Mouse (Mus musculus) heart, embryonic 14.5 days (tissue): ENCODE results near the gene Mpo. TPM values are rescaled to one million over a fixed set of nuclear protein-coding genes. Genes with fewer than 3 reads are reported as not detected.

Experiments used
- ATAC-seq: fragments of 200-750 bp; cut with Nextera tagmentation; 2 replicates; pipeline ENCODE4 v1.8.0; 2017; ENCODE audit warnings: low read depth, moderate TSS enrichment; ENCODE audit not compliant: insufficient number of reproducible peaks, insufficient read depth, low FRiP score
- H3K27ac ChIP-seq, 2 experiments: fragments of 200-500 bp in 1 of 2; fragments of 300-500 bp in 1 of 2; sonication (generic) in 1 of 2; replicated peaks in 1 of 2; 2 replicates each; pipeline ENCODE4 v1.5.1; 2012 to 2014; ENCODE audit warnings: low read depth in 2 of 2, low read length in 2 of 2, control low read depth in 1 of 2, mild to moderate bottlenecking in 1 of 2, mixed read lengths in 1 of 2; ENCODE audit not compliant: control insufficient read depth in 1 of 2, insufficient read depth in 1 of 2
- H3K27me3 ChIP-seq: fragments of 300-500 bp; sonication (generic); 2 replicates; pipeline ENCODE4 v1.6.1; 2014; ENCODE audit warnings: mild to moderate bottlenecking, low read length, control low read depth; ENCODE audit not compliant: control insufficient read depth, insufficient read depth
- H3K36me3 ChIP-seq: fragments of 300-500 bp; sonication (generic); 2 replicates; pipeline ENCODE4 v1.6.1; 2014; ENCODE audit warnings: mild to moderate bottlenecking, control low read depth, low read length, mixed read lengths; ENCODE audit not compliant: control insufficient read depth, insufficient read depth
- H3K4me1 ChIP-seq, 2 experiments: fragments of 200-500 bp in 1 of 2; fragments of 300-500 bp in 1 of 2; sonication (generic) in 1 of 2; 2 replicates each; pipeline ENCODE4 v1.6.1; 2012 to 2014; ENCODE audit warnings: low read length in 2 of 2, control low read depth in 1 of 2, mixed read lengths in 1 of 2; ENCODE audit not compliant: control insufficient read depth in 2 of 2, insufficient read depth in 2 of 2
- H3K4me2 ChIP-seq: fragments of 300-500 bp; sonication (generic); 2 replicates; pipeline ENCODE4 v1.6.1; 2014; ENCODE audit warnings: mild to moderate bottlenecking, low read length
- H3K4me3 ChIP-seq, 2 experiments: fragments of 200-500 bp in 1 of 2; fragments of 300-500 bp in 1 of 2; sonication (generic) in 1 of 2; 2 replicates each; pipeline ENCODE4 v1.5.1; 2012 to 2014; ENCODE audit warnings: low read length in 2 of 2, mild to moderate bottlenecking in 2 of 2, control low read depth in 1 of 2, low read depth in 1 of 2, moderate library complexity in 1 of 2; ENCODE audit not compliant: control insufficient read depth in 1 of 2, insufficient read depth in 1 of 2
- H3K9ac ChIP-seq: fragments of 300-500 bp; sonication (generic); 2 replicates; pipeline ENCODE4 v1.6.1; 2014; ENCODE audit warnings: mild to moderate bottlenecking, low read length
- H3K9me3 ChIP-seq: fragments of 300-500 bp; sonication (generic); 2 replicates; pipeline ENCODE4 v1.6.1; 2016; ENCODE audit warnings: low read length, control low read depth; ENCODE audit not compliant: control insufficient read depth
- WGBS: fragments of 180-500 bp; shearing (Covaris S2); extraction: QIAGEN DNeasy Blood & Tissue Kit; methylation state at CpG from one replicate; pipeline ENCODE4 v1.1.7; 2014; 5-methylcytosine and 5-hydroxymethylcytosine counted together
- polyA plus RNA-seq: library from polyadenylated mRNA; unstranded; fragments of >200 nt; fragmentation: Nextera tagmentation; extraction: Ambion mirVana; gene quantifications from 2 replicates; pipeline ENCODE4 v1.2.1, GENCODE M21; 2014

The Mpo gene
- polyA plus RNA-seq, 1 experiment from 2014 or later: 1.00 TPM

- no peak overlapping the region for H3K27ac ChIP-seq
- no peak for ATAC-seq
- no peak overlapping the region for H3K4me2 ChIP-seq
- no peak overlapping the region for H3K4me3 ChIP-seq
- H3K9ac ChIP-seq: no peak overlapping the region
- H3K36me3 ChIP-seq: peaks cover 9% of the 10 kb centered on the region
- H3K9me3 ChIP-seq: no peaks in the 10 kb centered on the region
- 39% methylated on average over 18 of the region's 18 CpGs for WGBS
- H3K4me1 ChIP-seq: peaks cover 0 to under 1% of the 10 kb centered on the region in 2 experiments; a peak in 1 of 4 replicates
- no peaks in the 10 kb centered on the region for H3K27me3 ChIP-seq
Observed at GRCm38 (mm10) chr11:87749192-87750042, 44.0 kb upstream of the Mpo start.

DNA sequence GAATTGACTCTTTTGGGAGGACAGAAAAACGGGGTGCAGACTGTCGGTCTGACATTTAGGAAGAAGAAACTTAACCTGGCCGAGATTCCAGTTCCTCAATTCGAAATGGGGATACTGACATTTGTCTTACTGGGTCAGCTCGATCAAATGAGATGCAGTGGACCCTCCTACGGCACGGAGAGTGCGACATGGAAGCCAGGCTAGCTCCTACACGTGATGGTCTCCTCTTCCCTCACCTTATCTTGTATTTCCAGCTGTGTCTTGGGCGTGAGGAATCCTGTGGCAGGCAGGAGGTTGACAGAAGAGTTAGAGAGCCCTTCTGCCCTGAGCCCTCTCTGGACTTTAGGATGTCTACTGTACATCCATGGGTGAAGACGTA, 43.3 kb upstream of the Mpo start:
- Histone ChIP-seq H3K9me3 (no peaks in the 10 kb centered on the region), H3K4me2 (no peak overlapping the region), H3K4me3 (no peak overlapping the region), H3K36me3 (peaks cover 3% of the 10 kb centered on the region; the same call in 1 of the 2 replicates), H3K9ac (no peak overlapping the region), H3K27ac (no peak overlapping the region), H3K4me1 (peaks cover 0 to 2% of the 10 kb centered on the region in 2 experiments; a peak in 1 of 4 replicates), H3K27me3 (no peaks in the 10 kb centered on the region)
- no peak for ATAC-seq
- WGBS: 59% methylated on average over 11 of the region's 11 CpGs

GRCm38 (mm10) chr11:87750521-87750920, 42.9 kb upstream of the Mpo start:
- peaks cover 0 to 2% of the 10 kb centered on the region in 2 experiments; a peak in 1 of 4 replicates for H3K4me1 ChIP-seq
- H3K27ac ChIP-seq: no peak overlapping the region
- H3K9ac ChIP-seq: no peak overlapping the region
- H3K36me3 ChIP-seq: no peaks in the 10 kb centered on the region
- H3K4me2 ChIP-seq: no peak overlapping the region
- no peaks in the 10 kb centered on the region for H3K9me3 ChIP-seq
- H3K27me3 ChIP-seq: no peaks in the 10 kb centered on the region
- no peak for ATAC-seq
- WGBS: 53% methylated on average over 3 of the region's 3 CpGs
- no peak overlapping the region for H3K4me3 ChIP-seq

DNA sequence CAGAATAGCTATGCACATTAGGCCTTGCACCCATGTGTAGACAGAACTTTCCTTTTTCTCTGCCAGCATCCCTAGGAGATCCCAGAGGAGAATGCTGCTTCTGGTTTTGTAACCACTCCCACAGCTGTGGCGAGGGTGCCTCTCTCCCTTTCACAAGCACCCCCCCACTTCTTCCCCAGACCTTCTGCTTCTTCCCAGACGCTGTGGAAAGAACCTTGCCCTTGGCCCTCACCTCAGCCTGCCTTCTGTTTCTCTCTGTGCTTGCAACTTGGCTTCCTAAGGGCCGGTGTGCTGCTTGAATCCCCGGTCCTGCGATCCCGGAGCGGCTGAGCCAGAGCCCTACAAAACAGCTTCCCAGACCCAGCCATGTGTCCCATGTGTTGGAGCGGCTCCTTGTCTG, 42.4 kb upstream of the Mpo start:
- 81% methylated on average over 8 of the region's 8 CpGs for WGBS
- Histone ChIP-seq H3K27me3 (no peaks in the 10 kb centered on the region), H3K9me3 (no peaks in the 10 kb centered on the region), H3K36me3 (no peaks in the 10 kb centered on the region), H3K4me3 (no peak overlapping the region), H3K4me2 (no peak overlapping the region), H3K27ac (no peak overlapping the region), H3K4me1 (peaks cover 0 to 2% of the 10 kb centered on the region in 2 experiments; a peak in 1 of 4 replicates), H3K9ac (no peak overlapping the region; the same call in 1 of the 2 replicates)
- no peak for ATAC-seq

DNA sequence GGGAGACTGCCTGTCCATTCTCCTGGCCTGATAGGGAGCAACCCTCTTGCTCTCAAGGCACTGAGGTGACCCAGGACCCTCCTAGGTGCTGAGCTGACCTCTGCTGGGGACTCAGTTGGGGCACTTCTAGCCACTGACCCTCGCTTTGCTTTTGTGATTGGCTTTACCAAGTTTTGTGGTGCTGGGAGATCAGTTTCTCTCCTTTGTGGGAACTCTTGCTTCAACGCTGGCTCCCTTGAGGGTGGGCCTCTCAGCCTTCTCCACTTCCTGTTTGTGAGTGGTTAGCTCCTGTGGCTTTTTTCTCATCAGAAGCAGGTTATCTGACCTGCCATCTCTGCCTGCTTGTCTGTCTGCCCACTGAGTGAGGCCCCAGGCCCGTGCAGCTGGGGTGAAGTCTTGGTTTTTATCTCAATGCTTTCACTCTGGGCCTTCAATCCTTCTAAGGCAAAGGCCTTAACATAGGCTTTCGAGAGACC, 41.9 kb upstream of the Mpo start:
- no peaks in the 10 kb centered on the region for H3K27me3 ChIP-seq
- H3K36me3 ChIP-seq: no peaks in the 10 kb centered on the region
- no peak overlapping the region for H3K9ac ChIP-seq
- 50% methylated on average over 4 of the region's 4 CpGs for WGBS
- no peak overlapping the region for H3K4me2 ChIP-seq
- H3K9me3 ChIP-seq: no peaks in the 10 kb centered on the region
- peaks cover 0 to 2% of the 10 kb centered on the region in 2 experiments; a peak in 1 of 4 replicates for H3K4me1 ChIP-seq
- ATAC-seq: no peak
- H3K27ac ChIP-seq: no peak overlapping the region
- no peak overlapping the region for H3K4me3 ChIP-seq

DNA sequence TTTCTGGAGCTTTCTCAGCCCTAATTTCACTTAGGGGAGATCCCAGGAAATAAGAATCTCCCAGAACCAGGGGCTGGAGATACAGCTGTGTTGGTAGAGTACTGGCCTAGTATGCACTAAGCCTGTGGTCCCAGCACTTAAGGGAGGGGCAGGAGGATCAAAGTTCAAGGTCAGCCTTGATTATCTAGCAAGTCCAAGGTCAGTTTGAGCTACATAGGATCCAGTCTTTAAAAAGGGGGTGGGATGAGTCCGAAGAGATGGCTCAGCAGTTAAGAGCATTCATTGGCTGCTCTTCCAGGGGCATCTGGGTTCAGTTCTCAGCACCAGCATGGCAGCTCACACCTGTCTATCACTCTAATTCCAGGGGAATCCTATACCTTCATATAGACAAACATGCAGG, 41.1 kb upstream of the Mpo start:
- H3K4me1 ChIP-seq: peaks cover 0 to 2% of the 10 kb centered on the region in 2 experiments; a peak in 1 of 4 replicates
- no peaks in the 10 kb centered on the region for H3K36me3 ChIP-seq
- no peak overlapping the region for H3K27ac ChIP-seq
- H3K4me2 ChIP-seq: no peak overlapping the region
- WGBS: 71% methylated on average over 1 of the region's 1 CpGs
- no peaks in the 10 kb centered on the region for H3K9me3 ChIP-seq
- no peak overlapping the region for H3K9ac ChIP-seq
- H3K27me3 ChIP-seq: no peaks in the 10 kb centered on the region
- no peak overlapping the region for H3K4me3 ChIP-seq
- ATAC-seq: no peak

- no peaks in the 10 kb centered on the region for H3K36me3 ChIP-seq
- H3K27me3 ChIP-seq: no peaks in the 10 kb centered on the region
- H3K4me1 ChIP-seq: peaks cover 0 to 2% of the 10 kb centered on the region in 2 experiments; a peak in 1 of 4 replicates
- H3K9me3 ChIP-seq: no peaks in the 10 kb centered on the region
- no peak overlapping the region for H3K9ac ChIP-seq
- no peak for ATAC-seq
- H3K27ac ChIP-seq: no peak overlapping the region
- no peak overlapping the region for H3K4me3 ChIP-seq
- WGBS: 72% methylated on average over 8 of the region's 8 CpGs
- H3K4me2 ChIP-seq: no peak overlapping the region
Observed at GRCm38 (mm10) chr11:87753255-87753654, 40.1 kb upstream of the Mpo start.
